Mouse (Mus musculus) layer of hippocampus, adult 9-11 months (tissue): Measurements from ENCODE around the gene Sall1.

ENCODE experiments used
- DNase-seq: peaks from one replicate; pipeline ENCODE4 v3.0.0; 2022

Sall1 gene

DNA sequence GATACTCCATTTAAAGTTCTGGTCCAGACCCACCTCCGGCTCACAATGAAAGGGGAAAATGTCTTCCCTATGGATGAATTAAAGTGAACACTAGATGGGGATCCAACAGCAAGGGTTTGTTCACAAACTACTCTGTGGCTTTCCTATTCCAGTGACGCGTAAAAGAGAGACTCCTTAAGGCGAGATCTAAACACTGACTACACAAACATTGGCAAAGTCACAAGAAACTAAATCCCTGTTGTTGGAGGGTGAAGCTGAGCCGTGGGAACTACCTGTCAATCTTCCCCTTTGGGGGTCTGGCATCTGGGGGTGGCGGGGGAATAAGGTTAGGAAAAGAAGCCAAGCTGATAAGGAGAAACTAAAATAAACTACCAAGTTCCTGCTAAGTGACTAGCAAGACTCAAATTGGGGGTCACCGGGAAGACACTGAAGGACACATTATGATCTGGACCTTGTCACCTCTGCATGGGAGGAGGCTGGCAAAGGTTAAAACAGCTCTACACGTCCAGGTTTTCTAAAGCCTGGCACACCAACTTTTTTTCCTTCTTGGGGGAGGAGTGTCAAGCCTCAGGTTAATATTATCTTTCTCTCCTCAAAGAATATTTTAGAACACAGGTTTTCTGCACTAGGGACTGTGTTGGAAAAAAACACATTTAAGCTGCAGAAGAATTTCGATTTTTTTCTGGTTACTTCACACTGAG is 6.3 kb downstream of the Sall1 start:
- no peak for DNase-seq

DNA sequence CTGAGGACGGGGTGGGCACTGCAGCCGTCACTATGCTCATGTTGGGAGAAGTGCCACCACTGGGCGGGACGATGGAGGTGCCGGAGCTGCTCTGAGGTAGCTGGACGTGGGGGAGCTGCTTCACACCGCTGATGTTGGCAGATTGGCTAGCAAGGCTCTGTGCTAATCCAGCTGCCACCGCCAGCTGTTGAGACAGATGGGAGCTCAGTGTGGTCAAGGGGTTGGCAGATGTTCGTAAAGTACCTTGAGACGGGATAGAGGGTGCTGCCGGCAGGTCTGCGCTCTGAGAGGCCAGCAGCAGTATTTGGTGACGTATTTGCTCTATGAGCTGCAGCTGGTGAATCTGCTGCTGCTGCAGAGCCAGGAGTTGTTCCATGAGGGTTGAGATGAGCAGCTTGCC is 11.6 kb downstream of the Sall1 start:
- no peak for DNase-seq

GRCm38 (mm10) chr8:89028156-89028555 is 15.8 kb downstream of the Sall1 start:
- no peak for DNase-seq

- DNase-seq: no peak
These were observed 17.8 kb downstream of the Sall1 start for GRCm38 (mm10) chr8:89026139-89026520.

DNA sequence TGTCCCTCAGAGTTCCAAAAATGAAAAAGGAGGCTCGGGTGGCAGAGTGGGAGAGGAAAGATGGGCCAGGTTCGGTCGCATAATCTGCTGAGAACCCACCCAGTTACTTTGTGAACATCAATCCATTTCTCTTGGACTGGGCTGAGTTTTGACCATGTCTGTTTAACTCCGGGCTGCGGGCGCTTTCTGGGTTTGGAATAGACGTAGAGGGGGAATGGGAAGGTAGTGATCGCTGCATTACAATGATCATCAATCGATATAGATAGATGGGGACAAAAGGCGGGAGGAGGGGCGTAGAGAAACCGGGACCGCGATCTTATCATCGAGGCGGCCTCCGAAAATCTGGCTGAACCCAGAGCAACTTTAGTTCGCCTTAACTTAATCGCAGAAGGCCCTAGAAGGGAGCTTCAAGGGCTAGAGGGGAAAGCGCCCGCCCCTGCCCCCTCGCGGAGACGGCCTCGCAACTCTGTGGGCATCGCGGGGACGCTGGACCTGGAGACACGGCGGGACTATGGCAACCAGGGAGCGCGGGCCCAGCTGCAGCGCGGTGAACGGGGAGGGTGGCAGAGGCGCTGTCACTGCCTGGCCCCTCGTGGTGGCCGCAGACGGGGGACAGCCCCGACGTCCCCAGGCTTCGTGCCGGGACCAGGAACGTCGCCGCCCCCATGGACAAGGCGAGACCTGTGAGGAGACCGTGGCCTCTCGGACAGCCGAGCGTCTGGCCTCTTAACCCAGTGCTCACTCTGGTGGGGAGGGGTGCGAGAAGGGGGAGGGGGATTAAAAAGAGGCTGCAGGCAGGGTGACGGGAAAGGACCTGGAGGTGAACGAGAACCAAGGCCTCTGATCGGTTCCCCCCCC is 18.5 kb downstream of the Sall1 start:
- no peak for DNase-seq

GRCm38 (mm10) chr8:89024796-89025195 is 19.2 kb downstream of the Sall1 start:
- DNase-seq: no peak

DNA sequence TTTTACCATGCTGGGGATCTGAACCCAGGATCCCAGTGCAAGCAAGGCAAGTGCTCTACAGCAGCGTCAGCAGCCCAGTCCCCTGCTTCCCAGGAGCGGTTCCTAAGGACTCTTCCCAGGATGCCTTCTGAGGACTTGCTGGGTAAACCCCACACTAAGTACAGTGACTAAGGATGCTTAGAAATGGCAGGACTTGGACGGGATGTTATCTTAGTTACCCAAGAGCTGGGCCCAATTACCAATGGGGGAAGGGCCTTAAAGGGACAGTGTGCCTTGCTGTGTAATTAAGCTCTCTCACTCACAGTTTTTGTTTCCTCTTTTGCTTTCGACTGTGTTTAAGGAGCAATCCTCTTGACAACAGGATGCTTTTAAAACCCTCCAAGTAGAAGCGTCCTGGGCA is 22.8 kb downstream of the Sall1 start:
- no peak for DNase-seq

GRCm38 (mm10) chr8:89017891-89018290 is 26.1 kb downstream of the Sall1 start:
- DNase-seq: no peak

- DNase-seq: no peak
These were observed 27.4 kb downstream of the Sall1 start for GRCm38 (mm10) chr8:89016465-89017070.

DNA sequence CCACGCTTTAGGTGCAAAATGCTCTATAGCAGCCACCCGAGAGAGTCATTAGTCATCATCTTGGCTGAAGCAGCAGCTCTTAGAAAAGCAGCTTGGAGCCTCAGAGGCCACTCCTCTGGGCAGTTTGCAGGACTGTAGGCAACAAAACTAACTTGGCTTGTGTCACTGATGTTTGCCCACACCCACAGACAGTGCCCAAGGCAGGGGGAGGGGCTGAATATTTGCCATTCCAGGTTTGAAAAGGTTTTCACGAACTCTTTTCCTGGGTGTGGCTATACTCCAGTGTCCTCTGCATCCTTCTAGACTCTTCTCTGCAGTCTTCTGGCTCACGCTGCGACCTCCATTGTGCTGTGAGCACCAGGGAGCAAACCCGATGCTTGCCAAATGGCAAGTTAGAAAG is 28.4 kb downstream of the Sall1 start:
- DNase-seq: no peak

DNA sequence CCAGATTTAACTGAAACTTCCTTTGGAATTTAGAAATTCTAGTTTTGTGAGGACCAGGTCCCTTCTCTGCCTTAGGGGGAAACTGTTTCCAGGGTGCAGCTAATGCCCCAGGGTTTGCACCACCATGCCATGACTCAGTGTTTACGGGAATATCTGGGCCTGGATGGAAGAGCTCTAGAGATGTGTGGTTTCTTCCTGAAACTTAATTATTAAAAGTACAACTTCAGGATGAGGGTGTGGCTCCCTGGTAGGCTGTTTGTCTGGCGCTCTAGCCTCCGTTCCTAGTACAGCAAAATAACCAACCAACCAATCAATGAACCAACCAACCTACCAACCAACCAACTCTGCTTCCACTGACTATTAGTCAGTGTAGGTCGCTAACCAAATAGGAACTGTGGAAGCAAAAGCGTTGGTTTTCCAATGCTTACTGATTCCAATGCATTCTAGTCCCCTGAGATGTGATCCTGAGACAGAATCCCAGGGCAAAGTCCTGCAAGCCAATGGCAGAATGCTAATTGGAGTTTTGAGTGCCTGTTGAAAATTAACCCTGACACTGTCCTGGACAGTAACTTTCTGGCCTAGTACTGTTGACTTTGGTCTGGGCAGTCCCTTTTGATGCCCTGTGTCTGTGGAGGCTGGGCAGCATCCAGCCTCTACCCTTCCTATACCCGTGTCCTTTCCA is 31.0 kb downstream of the Sall1 start:
- no peak for DNase-seq

DNA sequence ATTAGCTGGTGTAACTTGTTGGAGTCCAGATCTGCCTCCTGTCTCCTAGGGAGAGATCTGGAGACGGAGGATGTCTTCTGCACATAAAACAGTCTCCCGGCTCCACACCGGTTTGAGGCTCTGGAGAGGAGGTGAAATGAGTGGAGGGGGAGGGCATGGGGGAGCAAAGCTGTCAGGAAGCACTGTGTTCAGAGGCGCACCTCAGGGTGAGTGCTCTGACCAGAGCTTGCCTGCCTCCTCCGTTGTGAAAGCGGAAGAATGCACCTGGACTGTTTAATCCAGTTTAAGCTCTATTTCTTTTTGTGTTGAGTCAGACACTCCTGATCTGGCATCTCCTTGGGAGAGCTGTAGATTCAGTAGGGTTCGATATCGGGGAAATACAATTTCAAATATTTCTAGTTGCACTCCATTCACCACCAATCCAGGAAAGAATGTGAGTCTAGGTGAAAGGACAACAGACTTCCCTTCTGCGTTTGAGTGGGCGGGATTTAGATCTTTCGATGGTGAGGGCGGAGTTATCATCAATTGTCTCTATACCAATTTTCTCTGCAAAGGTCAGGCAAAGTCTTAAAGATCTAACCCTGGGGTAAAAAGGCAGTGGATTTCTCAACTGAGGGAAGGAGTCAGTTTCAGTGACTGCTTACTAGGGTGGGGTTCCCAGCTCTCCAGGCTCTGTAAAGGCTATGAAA is 31.8 kb downstream of the Sall1 start:
- no peak for DNase-seq

GRCm38 (mm10) chr8:89008784-89009183 is 35.2 kb downstream of the Sall1 start:
- no peak for DNase-seq

- no peak for DNase-seq
These were observed 36.8 kb downstream of the Sall1 start for GRCm38 (mm10) chr8:89007114-89007513.

DNA sequence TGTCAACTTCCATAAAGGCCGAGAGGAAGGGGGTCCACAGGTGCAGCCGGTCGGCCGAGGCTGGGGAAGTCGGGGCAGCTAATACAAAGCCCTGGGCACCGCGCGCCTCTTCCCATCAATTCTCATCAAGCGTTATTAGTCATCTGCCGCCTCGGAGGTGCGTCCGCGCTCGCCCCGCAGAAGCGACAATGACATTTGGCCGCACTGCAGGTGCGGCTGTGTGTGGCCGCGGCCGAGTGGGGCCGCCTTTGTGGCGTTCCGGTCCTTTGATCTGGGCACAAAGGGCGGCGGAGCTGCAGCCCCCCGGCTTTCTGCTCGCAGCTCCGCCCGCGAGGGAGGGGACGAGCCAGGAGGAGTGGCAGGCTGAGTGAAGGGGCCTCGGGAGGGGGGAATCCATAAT is 37.5 kb downstream of the Sall1 start:
- DNase-seq: no peak

DNA sequence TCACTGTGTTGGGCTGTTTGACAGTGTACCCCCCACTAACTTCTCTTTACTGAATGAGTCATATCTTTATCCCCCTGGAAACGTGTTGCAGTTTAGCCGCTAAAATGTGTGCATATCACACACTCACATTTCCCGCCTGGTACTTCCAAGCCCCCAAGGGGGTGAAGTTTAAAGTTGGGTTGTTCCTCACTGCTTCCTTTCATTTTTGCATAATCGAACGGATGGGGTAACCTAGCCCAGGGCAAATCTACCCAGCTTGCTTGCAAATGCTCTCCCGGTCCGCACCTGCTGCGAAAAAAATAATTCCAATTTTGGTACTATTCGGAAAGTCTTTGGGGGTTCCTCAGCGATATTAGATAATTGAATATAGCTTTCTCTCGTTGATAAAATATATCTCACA is 38.2 kb downstream of the Sall1 start:
- DNase-seq: no peak

GRCm38 (mm10) chr8:89004041-89004440 is 39.9 kb downstream of the Sall1 start:
- no peak for DNase-seq

DNA sequence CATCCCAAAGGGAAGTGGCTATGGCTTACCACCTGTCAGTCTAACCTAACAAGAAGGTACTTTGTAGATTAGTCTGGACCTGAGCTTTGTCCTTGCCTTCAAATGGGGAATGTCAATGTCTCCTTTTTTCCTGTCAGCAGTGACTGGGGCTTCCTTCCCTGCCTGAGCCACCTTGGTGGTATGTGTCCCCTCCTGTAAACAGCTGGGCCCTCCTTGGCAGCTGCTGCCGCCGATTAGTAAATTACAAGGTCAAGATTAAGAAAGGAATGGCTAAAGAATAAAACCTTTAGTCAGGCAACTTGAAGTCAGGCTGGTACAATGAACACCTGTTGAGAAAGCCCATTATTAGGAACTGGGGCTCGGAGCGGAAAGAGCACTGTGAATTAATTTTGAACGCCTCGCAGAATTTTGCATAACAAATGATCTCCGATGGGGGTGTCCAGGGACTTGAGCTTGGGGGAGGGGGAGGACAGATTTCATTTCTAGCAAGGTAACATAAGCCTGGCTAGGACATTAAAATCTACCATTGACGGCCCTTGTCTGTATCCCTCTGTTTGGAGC is 40.5 kb downstream of the Sall1 start:
- DNase-seq: no peak

- DNase-seq: no peak
These were observed 41.8 kb downstream of the Sall1 start for GRCm38 (mm10) chr8:89002128-89002527.

DNA sequence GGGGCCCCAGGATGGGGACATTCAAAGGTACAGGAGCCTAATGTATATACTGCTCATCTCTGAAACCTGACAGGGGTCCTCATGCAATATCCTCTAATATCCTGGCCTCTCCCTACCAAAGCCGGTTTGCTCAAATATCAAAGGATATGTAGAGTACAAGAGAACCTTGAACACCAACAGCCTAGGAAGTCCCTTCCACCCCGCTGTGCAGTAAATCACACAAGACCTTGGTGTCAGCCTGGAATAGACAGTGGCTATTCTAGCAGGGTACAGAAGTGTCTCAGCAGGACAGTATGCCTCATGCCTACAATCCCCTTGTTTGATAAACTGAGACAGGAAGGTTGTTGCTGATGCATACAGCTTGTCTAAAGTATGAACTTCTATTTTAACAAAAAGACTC is 46.7 kb downstream of the Sall1 start:
- DNase-seq: no peak

- no peak for DNase-seq
These were observed 52.0 kb downstream of the Sall1 start for GRCm38 (mm10) chr8:88991780-88992509.

DNA sequence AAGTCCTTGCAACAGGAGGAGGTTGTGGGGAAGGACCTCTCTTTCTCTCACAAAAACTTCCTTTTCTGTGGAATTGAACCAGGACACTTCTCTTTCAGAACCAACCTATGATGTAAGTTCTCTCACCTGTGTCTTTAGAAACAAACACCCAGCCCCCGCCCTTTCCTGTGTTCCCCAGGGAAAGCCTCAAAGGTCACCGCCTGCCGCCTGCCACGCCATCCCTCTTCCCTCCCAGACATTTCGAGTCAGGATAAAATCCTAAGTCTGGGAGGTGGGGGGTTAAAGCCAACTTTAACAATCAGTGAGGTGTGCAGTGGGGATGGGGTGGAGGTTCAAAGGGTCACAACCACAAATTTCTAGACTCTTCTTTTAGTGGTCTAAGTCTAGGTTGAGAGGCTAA is 52.8 kb downstream of the Sall1 start:
- no peak for DNase-seq
